Mouse (Mus musculus) hindbrain, embryonic 10.5 days (tissue): ENCODE results near the gene AC124108.1. TPM values are rescaled to one million over a fixed set of nuclear protein-coding genes. Genes with fewer than 3 reads are reported as not detected.
"Not testable (repeated sequence)": the region's sequence is repeated elsewhere in the genome, so short reads cannot be mapped to it uniquely, and the experiment has no call there.

Experiments
- DNase-seq: peaks from one replicate; pipeline ENCODE4 v3.0.0-alpha.2; 2017; ENCODE audit warnings: low spot score
- H3K27ac ChIP-seq: fragments of 300-500 bp; sonication (generic); 2 replicates; pipeline ENCODE4 v1.5.1; 2016; ENCODE audit warnings: mild to moderate bottlenecking, moderate library complexity
- H3K27me3 ChIP-seq: fragments of 300-500 bp; sonication (generic); 2 replicates; pipeline ENCODE4 v1.6.1; 2016; ENCODE audit warnings: mild to moderate bottlenecking; ENCODE audit not compliant: poor library complexity, insufficient read depth, severe bottlenecking
- H3K36me3 ChIP-seq: fragments of 300-500 bp; sonication (generic); 2 replicates; pipeline ENCODE4 v1.6.1; 2016; ENCODE audit warnings: mild to moderate bottlenecking, moderate library complexity
- H3K4me1 ChIP-seq: fragments of 300-500 bp; sonication (generic); replicated peaks from 2 replicates; pipeline ENCODE4 v1.6.1; 2016; ENCODE audit warnings: mild to moderate bottlenecking
- H3K4me3 ChIP-seq: fragments of 300-500 bp; sonication (generic); 2 replicates; pipeline ENCODE4 v1.5.1; 2016; ENCODE audit warnings: mild to moderate bottlenecking, moderate library complexity
- H3K9me3 ChIP-seq: fragments of 300-500 bp; sonication (generic); 2 replicates; pipeline ENCODE4 v1.6.1; 2016; ENCODE audit warnings: mild to moderate bottlenecking, moderate library complexity
- WGBS: fragments of 180-500 bp; shearing (Covaris S2); methylation state at CpG from one replicate; pipeline ENCODE4 v1.1.7; 2016; 5-methylcytosine and 5-hydroxymethylcytosine counted together
- polyA plus RNA-seq: library from polyadenylated mRNA; unstranded; fragments of >200 nt; fragmentation: Nextera tagmentation; extraction: Ambion mirVana; gene quantifications from 2 replicates; pipeline ENCODE4 v1.2.1, GENCODE M21; 2016

Gene AC124108.1
- polyA plus RNA-seq, 1 experiment from 2014 or later, result 2.8 TPM

DNA sequence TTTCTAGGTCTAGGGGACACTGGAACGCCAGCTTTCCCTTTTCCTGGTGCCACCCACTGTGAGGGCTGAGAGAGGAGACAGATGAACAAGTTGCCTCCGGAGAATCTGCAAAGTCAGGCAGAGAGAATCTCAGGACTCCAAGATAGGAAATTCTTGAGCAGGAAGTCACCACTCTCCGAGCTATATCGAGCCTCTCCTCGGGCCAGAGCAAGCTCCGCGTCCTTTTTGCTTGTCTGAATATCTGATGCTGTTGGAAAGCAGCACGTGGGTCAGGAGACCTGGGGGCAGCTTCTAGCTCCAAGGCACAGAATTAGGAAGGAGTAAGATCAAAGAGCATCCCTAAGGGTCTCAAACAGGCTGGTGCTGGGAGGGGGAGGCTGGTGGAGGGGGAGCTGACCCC lies 37.6 kb upstream of the AC124108.1 start:
- 9% methylated on average over 8 of the region's 8 CpGs for WGBS
- DNase-seq, result no peak
- Histone ChIP-seq H3K4me3 (no peak overlapping the region), H3K27ac (no peak overlapping the region), H3K4me1 (peaks cover 37% of the 10 kb centered on the region), H3K9me3 (no peaks in the 10 kb centered on the region), H3K36me3 (no peaks in the 10 kb centered on the region), H3K27me3 (peaks cover 29% of the 10 kb centered on the region)

GRCm38 (mm10) chr1:132155737-132156136 lies 35.5 kb upstream of the AC124108.1 start:
- Histone ChIP-seq H3K9me3 (no peaks in the 10 kb centered on the region), H3K27ac (no peak overlapping the region), H3K27me3 (peaks cover 41% of the 10 kb centered on the region), H3K4me1 (peaks cover 48% of the 10 kb centered on the region), H3K4me3 (no peak overlapping the region), H3K36me3 (no peaks in the 10 kb centered on the region)
- 12% methylated on average over 6 of the region's 6 CpGs for WGBS
- DNase-seq, result peak; percentile 80

DNA sequence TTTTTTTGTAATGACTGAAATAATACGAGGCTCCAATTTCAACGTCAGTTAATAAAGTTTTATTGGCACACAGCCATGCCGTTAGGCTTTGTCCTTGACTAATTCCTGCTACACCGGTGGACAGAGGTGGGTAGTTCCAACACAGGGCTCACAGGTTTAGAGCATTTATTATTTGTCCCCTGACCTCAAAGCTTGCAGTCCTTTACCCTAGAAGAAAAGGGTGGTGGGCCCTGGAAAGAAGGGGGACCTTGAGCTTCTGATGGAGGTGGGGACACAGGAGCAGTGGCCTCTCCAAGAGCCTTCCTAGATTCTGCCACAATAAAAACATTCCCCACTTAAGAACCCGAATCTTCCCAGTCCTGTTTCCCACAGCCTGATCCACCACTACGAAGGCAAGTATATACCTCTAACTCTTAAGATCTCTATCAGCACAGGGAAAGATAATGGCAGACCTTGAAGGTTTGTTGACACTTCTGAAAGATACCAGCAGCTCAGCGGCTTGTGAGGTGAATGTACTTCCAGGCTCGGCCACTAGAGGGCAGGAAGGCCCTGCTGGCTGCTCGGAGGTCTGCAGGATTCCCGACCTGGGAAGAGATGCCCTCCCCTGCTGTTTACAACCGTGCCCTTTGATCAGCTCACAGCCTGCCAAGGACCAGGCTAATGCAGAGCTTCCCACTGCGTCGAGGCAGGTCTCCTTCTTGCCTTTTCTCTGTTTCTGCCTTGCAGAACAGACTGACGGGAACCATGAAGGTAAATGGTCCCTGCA lies 34.1 kb upstream of the AC124108.1 start:
- peak overlapping the region; percentile 56; the same call in 1 of the 2 replicates for H3K27ac ChIP-seq
- H3K4me3 ChIP-seq, result peak overlapping the region; percentile 30
- 25% methylated on average over 14 of the region's 14 CpGs for WGBS
- peaks cover 55% of the 10 kb centered on the region for H3K27me3 ChIP-seq
- peaks cover 51% of the 10 kb centered on the region for H3K4me1 ChIP-seq
- DNase-seq, result peak; percentile 88
- H3K9me3 ChIP-seq, result no peaks in the 10 kb centered on the region
- no peaks in the 10 kb centered on the region for H3K36me3 ChIP-seq

DNA sequence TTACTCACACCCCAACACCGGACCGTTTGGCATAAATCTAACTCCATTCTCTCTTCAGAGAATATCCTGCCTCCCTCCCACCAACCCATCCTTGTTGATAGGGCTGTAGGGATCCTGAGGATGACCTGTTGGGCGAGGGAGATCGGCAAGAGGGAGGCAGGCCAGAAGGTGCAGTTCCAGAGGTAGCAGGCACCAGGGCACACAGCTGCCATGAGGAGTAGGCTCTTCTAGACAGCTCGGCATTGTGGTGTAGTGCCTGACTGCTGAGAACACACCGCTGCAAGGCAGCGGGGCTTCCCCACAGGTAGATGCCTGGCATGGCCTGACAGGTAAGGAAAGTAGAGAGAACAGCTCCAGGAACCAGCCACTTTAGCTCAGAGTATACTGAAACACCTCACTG lies 33.4 kb upstream of the AC124108.1 start:
- H3K4me3 ChIP-seq, result peak overlapping the region; percentile 30
- no peaks in the 10 kb centered on the region for H3K9me3 ChIP-seq
- H3K36me3 ChIP-seq, result no peaks in the 10 kb centered on the region
- H3K4me1 ChIP-seq, result peaks cover 51% of the 10 kb centered on the region
- H3K27ac ChIP-seq, result peak overlapping the region; percentile 56; the same call in 1 of the 2 replicates
- peaks cover 53% of the 10 kb centered on the region for H3K27me3 ChIP-seq
- DNase-seq, result no peak
- 20% methylated on average over 7 of the region's 7 CpGs for WGBS

GRCm38 (mm10) chr1:132158741-132159140 lies 32.5 kb upstream of the AC124108.1 start:
- H3K4me3 ChIP-seq, result no peak overlapping the region
- WGBS, result 7% methylated on average over 2 of the region's 2 CpGs
- H3K9me3 ChIP-seq, result no peaks in the 10 kb centered on the region
- H3K27me3 ChIP-seq, result peaks cover 55% of the 10 kb centered on the region
- H3K4me1 ChIP-seq, result peaks cover 43% of the 10 kb centered on the region
- H3K36me3 ChIP-seq, result no peaks in the 10 kb centered on the region
- no peak overlapping the region; the same call in 1 of the 2 replicates for H3K27ac ChIP-seq
- DNase-seq, result no peak

DNA sequence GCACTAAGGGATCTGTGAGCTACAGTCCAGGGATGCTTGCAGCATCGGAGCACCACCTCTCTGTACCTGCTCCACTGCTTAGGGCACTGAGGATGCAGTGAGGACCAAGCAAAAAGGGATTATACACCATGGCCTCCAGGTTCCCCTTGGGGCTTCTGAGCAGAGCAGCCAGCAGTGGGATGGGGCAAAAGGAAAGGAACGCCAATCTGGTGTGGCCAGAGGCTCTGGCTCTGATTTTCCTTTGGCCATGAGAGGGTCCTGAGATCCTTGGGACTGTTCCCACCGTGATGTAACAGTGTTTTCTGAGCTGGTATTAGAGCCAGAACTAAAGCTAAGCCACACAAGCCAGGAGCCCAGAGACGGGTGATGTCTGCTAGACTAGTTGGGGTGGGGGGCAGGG lies 31.6 kb upstream of the AC124108.1 start:
- no peak for DNase-seq
- Histone ChIP-seq H3K36me3 (no peaks in the 10 kb centered on the region), H3K4me1 (peaks cover 48% of the 10 kb centered on the region), H3K27me3 (peaks cover 62% of the 10 kb centered on the region), H3K4me3 (no peak overlapping the region), H3K27ac (0 out of 2 replicates have a peak overlapping the region, but pooled peaks have one; percentile 3), H3K9me3 (no peaks in the 10 kb centered on the region)
- 60% methylated on average over 4 of the region's 4 CpGs for WGBS

GRCm38 (mm10) chr1:132161211-132161880 lies 29.9 kb upstream of the AC124108.1 start:
- H3K27ac ChIP-seq, result no peak overlapping the region
- peaks cover 50% of the 10 kb centered on the region for H3K4me1 ChIP-seq
- no peak overlapping the region for H3K4me3 ChIP-seq
- H3K27me3 ChIP-seq, result peaks cover 62% of the 10 kb centered on the region
- no peaks in the 10 kb centered on the region for H3K9me3 ChIP-seq
- 62% methylated on average over 7 of the region's 7 CpGs for WGBS
- DNase-seq, result no peak
- H3K36me3 ChIP-seq, result no peaks in the 10 kb centered on the region

DNA sequence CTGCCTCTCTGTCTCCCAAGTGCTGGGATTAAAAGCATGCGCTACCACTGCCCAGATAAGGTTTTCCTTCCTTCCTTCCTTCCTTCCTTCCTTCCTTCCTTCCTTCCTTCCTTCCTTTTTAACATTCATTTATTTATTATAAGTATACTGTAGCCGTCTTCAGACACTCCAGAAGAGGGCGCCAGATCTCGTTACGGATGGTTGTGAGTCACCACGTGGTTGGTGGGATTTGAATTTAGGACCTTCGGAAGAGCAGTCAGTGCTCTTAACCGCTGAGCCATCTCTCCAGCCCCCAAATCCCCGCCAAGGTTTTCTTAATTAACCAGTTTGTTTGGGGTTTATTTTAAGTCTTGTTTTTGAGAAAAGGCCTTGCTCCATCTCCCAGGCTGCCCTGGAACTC lies 28.6 kb upstream of the AC124108.1 start:
- H3K36me3 ChIP-seq, H3K9me3 ChIP-seq, DNase-seq, H3K4me3 ChIP-seq, H3K27ac ChIP-seq: not testable (repeated sequence)
- Histone ChIP-seq H3K27me3 (peaks cover 68% of the 10 kb centered on the region), H3K4me1 (peaks cover 50% of the 10 kb centered on the region)
- WGBS, result 53% methylated on average over 9 of the region's 9 CpGs

GRCm38 (mm10) chr1:132164780-132165518 lies 26.3 kb upstream of the AC124108.1 start:
- peaks cover 56% of the 10 kb centered on the region for H3K27me3 ChIP-seq
- 31% methylated on average over 13 of the region's 13 CpGs for WGBS
- no peak for DNase-seq

GRCm38 (mm10) chr1:132165859-132166258 lies 25.4 kb upstream of the AC124108.1 start:
- H3K36me3 ChIP-seq, result no peaks in the 10 kb centered on the region
- no peaks in the 10 kb centered on the region for H3K9me3 ChIP-seq
- peaks cover 51% of the 10 kb centered on the region for H3K27me3 ChIP-seq
- H3K4me3 ChIP-seq, result no peak overlapping the region
- WGBS, result 56% methylated on average over 3 of the region's 3 CpGs
- H3K4me1 ChIP-seq, result peaks cover 40% of the 10 kb centered on the region
- peak; percentile 34 for DNase-seq
- no peak overlapping the region for H3K27ac ChIP-seq

More at GRCm38 (mm10) chr1:132164780-132165518, 26.3 kb upstream of the AC124108.1 start:
- Histone ChIP-seq H3K4me1 (peaks cover 42% of the 10 kb centered on the region), H3K9me3 (no peaks in the 10 kb centered on the region), H3K27ac (peak overlapping the region; percentile 75; the same call in 1 of the 2 replicates), H3K4me3 (no peak overlapping the region), H3K36me3 (no peaks in the 10 kb centered on the region)

DNA sequence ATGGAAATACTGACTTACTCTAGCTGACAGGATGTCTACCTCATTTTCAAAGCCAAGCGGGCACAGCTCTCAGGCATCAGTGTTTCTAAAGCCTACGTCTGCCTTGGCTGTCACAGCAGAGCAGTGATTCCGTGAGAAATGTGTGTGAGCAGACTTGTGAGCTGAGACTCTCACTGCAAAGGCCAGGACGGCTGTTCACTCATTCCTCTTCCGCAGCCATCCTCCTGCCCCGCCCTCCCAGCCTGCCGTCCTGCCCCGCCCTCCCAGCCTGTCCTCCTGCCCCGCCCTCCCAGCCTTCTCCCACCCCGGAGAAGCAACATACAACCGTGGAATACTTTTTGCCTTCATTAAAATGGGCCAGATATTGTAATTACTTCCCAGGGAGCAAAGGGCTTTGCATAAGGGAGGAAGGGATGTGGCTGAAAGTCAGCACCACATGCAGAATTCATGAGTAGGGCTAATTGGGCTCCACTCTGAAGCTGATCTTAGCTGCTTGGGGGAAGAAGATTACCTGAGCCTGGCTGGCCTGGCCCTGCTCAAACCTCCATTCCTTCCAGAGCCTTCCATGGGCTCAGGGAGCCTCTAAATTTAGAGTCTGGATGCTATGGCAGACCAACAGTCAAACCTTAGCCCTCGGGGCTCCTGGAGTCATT lies 23.0 kb upstream of the AC124108.1 start:
- peak overlapping the region; percentile 38 for H3K4me3 ChIP-seq
- peaks cover 34% of the 10 kb centered on the region for H3K27me3 ChIP-seq
- H3K36me3 ChIP-seq, result no peaks in the 10 kb centered on the region
- peaks cover 47% of the 10 kb centered on the region for H3K4me1 ChIP-seq
- H3K27ac ChIP-seq, result peak overlapping the region; percentile 51; the same call in 1 of the 2 replicates
- 10% methylated on average over 12 of the region's 12 CpGs for WGBS
- peak; percentile 51 for DNase-seq
- H3K9me3 ChIP-seq, result no peaks in the 10 kb centered on the region

DNA sequence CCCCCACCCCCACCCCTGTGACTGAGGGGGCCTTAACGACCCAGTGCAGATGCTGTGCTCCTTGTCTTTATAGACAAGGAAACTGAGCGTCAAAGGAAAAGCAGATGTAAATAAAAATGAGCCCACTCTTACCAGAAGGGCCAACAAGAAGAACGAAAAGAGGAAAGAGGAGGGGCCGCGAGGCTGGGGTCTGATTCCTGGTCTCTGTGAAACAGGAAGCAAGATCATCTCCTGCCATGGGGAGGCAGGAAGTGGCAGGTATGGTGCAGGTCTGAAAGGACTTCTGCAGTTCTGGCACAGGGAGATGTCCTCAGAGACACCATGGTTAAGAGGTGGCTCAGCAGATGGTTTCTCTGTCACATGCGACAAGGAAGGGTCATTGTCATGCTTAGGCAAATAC lies 20.6 kb upstream of the AC124108.1 start:
- Histone ChIP-seq H3K4me3 (no peak overlapping the region), H3K27ac (peak overlapping the region; percentile 35; the same call in 1 of the 2 replicates), H3K4me1 (peaks cover 33% of the 10 kb centered on the region), H3K9me3 (no peaks in the 10 kb centered on the region), H3K36me3 (no peaks in the 10 kb centered on the region), H3K27me3 (peaks cover 19% of the 10 kb centered on the region; the same call in 1 of the 2 replicates)
- 60% methylated on average over 6 of the region's 6 CpGs for WGBS
- DNase-seq, result no peak
